Mouse (Mus musculus): ENCODE measurements around the gene Sfxn4.
"Not testable (repeated sequence)": the region's sequence is repeated elsewhere in the genome, so short reads cannot be mapped to it uniquely, and the experiment has no call there.

The Sfxn4 gene

DNA sequence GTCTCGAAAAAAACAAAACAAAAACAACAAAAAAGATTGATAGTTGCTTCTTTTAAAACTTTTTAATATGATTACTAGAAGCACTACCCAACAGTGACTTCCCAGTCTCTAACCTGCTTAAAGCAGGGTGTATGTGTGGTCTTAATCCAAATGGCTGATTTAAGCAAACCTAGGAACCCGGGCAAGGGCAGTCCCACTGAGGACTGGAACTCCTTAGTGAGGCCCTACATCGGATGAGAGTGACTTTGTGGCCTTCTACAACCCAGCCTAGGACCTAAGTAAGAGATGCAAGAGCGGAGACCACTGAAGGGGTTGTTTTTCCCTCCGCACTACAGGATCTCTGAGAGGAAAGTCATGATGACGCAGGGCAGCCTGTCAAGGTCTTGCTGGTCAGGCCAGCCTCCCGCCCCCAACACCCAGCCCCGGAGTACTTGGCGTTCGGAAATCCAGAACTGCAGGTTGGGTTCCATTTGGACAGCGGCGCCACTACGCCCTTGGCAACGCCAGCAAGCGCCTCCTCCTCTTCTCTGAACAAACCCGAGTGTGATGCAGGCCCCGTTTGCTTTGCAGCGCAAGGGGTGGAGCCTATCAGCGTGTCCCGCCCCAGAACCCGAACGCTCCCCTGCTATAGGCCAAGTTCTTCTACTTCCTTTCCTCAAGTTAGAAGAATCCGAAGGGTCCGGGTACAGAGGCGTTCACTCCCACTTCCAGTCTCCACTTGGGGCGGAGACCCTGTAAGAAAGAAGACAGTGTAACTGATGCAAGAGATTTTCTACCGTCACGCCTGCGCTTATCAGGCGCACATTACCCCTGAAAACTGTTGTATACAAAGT, at the start of gene Sfxn4:
Gene Sfxn4, minus strand, starts transcription at position 612 of the 833 bp plus-strand sequence.
- DNase-seq = peak; percentile 91 to 93

- DNase-seq = no peak
Measured at GRCm38 (mm10) chr19:60910304-60910703, 49.0 kb upstream of the Sfxn4 start.

DNA sequence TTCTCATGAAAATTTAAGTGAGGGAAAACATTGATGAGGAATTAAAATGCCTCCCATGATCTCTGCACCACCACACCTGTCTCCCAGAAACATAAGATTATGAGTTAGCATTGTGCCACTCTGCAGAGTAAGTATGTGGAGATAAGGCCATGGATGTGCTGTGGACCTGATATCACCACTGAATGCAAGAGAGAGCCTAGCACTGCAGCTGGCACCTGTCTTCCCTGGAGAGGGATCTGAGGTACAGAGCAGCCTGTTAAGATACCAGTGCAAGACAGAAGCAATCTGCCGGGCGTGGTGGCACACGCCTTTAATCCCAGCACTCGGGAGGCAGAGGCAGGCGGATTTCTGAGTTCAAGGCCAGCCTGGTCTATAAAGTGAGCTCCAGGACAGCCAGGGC, 44.2 kb upstream of the Sfxn4 start:
- DNase-seq = no peak

DNA sequence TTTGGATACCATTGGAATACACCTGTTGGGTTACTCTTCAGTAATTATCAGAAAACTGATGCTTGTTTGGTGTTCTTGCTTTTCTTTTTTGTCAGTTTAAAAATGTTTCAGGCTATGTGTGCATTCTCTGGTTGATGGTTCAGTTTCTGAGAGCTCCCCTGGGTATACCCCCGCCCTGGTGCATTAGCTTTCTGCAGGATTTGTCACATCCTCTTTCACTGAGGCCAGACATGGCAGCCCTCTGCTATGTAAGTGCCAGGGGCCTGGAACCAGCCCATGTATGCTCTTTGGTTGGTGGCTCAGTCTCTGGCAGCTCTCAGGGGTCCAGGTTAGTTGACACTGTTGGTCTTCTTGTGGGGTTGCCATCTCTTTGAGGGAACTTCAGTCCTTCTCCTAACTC, 42.7 kb upstream of the Sfxn4 start:
- DNase-seq = no peak

- DNase-seq = no peak
Measured at GRCm38 (mm10) chr19:60903139-60903538, 41.9 kb upstream of the Sfxn4 start.

DNA sequence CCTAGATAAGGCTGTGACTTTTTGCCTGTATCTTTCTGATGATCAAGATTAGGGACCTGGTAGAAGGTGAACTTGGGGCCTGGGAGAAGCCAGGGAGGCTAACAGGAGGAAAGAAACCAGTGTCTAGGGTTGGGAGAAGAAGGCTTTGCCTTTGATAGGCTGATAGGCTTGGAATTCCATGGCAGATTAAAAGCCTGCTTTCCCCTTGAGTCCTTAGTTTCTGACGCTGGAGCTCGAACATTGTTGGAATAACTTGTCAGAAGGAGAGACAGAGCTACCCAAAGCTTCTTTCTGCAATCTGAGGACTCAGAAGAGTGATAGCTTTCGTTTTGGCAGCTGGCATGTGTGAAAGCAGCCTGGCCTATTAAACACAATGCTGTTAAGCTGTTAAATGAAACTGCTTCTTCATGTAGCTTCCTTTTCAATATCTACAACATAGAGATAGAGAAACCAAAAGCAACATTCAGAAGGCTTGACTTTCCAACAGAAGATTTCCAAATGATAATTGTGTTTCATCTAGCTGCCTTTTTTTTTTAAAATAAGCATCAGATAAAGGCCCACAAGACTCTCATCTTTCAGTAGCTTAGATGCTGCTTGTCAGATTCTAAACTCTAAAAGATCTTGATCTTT, 34.1 kb upstream of the Sfxn4 start:
- DNase-seq = no peak

DNA sequence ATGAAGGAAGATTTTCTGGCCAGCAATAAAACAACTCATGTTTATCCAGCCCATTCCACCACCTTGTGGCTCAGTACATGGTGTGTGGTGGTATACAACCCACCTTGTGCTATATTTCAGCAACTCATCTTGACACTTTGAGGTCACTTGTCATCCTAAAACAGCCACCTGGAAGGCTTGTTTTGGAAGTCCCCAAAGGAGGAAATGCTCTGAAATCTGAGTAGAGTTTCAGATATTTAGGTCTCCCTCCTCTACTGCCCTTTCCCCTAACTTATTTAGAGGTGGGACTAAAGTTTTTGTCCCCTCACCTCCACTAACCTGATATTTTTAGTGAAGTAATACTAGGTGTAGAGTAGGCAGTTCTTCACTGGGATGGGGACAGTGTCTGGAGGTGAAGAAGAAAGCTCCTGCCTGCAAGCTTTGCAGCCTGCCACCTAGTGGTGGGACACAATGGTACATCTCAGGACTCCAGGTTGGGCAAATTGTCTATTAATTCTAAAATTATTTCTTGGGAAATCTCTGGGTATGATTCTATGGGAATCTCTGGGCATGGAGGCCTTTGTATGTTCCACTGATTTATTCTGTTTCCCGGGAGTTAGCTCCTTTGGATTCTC, 30.8 kb upstream of the Sfxn4 start:
- peak; percentile 18 to 45 for DNase-seq

DNA sequence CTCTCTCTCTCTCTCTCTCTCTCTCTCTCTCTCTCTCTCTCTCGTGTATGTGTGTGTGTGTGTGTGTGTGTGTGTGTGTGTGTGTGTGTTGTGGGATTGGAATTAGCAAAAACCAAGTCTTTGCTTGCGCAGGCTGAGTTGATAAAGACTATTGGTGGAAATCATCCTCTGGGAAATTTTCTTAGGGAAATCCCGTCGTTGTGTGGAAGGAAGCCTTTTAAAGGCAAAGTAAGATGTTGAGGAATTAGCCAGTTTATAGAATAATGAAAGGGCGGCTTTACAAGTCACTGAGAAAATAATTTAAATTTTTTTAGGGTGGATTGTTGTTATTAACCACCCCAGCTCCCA, 29.8 kb upstream of the Sfxn4 start:
- DNase-seq = no peak

- DNase-seq = no peak
Measured at GRCm38 (mm10) chr19:60890391-60891122, 29.3 kb upstream of the Sfxn4 start.

DNA sequence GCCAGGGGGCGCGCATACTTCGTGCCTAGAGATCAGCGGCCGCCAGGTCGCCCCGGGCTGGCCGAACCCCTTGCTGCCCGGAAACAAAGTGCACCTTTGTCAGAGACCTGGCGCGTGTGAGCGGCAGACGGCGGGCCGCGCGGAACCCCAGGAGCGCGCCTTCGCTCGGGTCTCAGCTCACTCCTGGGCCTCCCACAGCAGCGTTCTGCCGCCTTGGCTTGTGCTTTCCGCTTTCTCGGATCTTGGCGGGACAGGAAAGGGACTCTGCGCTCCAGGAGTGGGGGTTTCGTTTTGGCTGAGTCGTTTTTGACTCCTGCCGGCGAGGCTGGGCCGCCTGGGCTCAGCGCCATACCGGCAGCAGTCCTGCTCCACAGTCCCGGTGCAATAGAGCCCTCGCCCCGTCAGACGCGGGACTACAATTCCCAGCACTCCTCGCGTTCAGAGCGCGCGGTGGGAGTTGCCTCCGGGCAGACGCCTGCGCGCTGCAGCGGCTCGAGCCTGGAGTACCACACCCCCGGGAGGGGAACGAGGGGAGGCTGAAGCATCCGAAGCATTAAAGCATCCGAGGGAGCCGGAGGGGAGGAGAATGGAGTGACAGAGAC, 28.5 kb upstream of the Sfxn4 start, which contains the start of gene Grk5:
Gene Grk5, plus strand, starts transcription at position 36 of the 602 bp plus-strand sequence.
- peak; percentile 94 for DNase-seq

GRCm38 (mm10) chr19:60889101-60889713, 27.9 kb upstream of the Sfxn4 start:
- peak; percentile 20 to 45 for DNase-seq

DNA sequence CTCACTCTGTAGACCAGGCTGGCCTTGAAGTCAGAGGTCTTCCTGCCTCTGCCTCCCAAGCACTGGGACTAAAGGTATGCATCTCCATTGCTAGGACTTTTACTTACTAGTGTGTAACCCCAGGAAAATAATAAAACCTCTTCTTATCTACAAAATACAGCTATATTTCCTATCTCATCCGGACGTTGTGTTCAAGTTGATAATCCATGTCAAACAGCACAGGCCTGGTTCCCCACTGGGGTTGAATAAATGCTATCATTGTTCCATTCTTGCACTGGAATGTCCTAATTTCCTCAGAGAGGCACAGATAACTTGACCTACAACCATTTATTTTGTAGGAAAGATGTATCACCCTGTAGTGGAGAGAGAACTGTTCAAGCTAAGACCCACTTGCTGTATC, 26.4 kb upstream of the Sfxn4 start:
- no peak for DNase-seq

DNA sequence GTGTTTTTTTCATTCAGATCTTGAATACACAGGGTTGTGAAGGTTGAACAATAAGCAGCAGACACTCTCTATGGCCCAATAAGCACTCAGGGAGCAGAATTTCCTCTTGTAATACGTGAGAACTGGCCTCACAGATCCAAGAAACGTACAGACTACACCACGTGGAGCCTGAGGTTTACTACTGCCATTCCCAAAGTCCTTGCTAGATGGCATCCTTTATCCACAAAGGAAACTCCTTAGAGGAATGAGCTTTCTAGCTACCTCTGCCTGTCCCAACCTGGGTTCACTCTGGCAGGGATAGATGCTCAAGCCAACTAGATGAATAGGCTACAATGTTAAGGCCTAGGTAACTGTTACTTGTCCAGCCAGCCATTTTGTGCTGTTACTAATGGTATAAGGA, 21.9 kb upstream of the Sfxn4 start:
- DNase-seq = no peak

DNA sequence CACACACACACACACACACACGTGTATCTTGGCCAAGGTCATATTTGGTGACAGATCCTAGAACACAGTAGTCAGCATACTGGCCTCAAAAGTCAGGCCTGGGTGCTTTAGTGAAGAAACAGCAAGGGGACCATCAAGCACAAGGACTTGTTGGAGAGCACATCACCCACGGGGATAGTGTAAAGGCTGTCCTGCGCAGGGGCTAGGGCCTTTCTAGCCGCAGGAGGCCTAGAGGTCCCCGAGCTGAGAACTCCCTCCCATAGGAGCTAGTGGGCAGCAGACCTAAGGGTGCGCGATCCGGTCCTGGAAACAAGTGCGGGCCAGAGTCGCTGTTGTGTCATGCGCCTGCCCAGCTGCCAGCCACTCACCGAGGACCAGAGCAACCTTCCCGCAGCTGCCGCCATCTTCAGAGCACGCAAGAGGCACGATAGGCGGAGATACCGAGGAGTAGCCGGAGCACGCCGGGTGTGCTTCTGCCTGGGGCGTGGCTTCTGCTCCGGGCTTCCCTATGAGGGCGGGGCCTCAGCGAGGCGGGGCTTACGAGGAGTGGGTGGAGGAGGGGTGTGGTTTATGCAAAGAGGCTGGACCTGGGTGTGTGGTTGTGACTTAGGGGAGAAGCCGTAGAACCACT, 12.9 kb upstream of the Sfxn4 start, which contains the start of gene Prdx3:
Gene Prdx3, minus strand, starts transcription at position 493 of the 631 bp plus-strand sequence.
- peak; percentile 97 for DNase-seq

- DNase-seq = no peak
Measured at GRCm38 (mm10) chr19:60873501-60873900, 12.2 kb upstream of the Sfxn4 start.

- no peak for DNase-seq
Measured at GRCm38 (mm10) chr19:60872272-60872671, 11.0 kb upstream of the Sfxn4 start.

DNA sequence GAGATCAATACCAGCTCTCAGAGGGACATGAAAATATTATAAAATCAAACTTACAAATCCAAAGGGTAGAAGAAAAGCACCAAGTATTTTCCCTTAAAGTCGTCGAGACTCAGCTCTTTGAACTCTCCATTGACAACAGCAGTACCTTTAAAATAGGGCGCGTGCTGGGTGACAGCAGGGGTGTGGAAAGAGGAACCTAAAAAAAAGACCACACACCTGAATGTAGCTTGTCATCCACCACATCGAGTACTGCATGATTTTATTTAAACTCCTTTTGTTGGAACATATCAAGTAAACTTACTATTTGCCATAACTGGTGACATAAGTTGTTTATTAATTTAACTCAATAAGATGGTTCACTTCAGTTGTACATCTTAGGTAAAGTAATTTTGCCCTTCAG, 10.1 kb upstream of the Sfxn4 start:
- DNase-seq = no peak

DNA sequence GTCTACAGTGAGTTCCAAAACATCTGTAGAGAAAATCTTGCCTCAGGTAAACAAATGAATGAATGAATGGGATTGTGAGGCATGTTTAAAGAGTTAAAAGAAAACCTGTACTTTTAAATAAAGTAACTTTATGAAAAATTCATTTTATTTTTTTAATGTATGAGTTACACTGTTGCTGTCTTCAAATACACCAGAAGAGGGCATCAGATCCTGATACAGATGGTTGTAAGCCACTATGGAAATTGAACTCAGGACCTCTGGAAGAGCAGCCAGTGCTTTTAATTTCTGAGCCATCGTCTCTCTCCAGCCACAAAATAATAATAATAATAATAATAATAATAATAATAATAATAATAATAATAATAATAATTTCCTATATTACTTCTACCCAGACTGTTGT, 9.2 kb upstream of the Sfxn4 start:
- no peak for DNase-seq

GRCm38 (mm10) chr19:60866169-60866568, 4.9 kb upstream of the Sfxn4 start:
- DNase-seq = not testable (repeated sequence)

DNA sequence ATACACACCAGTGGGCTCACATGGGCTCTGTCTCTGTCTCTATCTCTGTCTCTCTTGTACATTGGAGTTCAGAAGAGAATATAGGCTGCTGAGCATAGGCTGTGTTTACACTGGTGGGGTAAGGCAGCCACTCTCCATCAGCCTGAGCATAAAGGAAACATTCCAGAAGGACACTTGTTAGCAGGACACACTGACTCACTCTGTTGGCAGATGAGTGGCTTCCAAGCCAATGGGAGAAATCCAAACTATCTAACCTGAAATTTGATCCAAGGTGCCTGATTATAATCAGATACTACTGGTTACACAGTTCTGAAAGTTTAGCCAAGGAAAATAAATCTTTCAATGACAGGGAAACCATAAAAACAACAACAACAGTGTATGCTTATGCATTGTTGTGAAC, 15.5 kb downstream of the Sfxn4 start:
- DNase-seq = no peak

GRCm38 (mm10) chr19:60843324-60843723, 18.0 kb downstream of the Sfxn4 start:
- no peak for DNase-seq

GRCm38 (mm10) chr19:60837747-60838146, 23.5 kb downstream of the Sfxn4 start:
- peak; percentile 27 to 53 for DNase-seq
